Mouse (Mus musculus): ENCODE data around the gene Cdk18. TPM values are rescaled to one million over a fixed set of nuclear protein-coding genes. Genes with fewer than 3 reads are reported as not detected.

Cdk18 gene
- polyA plus RNA-seq, 1 experiment = 133 TPM

DNA sequence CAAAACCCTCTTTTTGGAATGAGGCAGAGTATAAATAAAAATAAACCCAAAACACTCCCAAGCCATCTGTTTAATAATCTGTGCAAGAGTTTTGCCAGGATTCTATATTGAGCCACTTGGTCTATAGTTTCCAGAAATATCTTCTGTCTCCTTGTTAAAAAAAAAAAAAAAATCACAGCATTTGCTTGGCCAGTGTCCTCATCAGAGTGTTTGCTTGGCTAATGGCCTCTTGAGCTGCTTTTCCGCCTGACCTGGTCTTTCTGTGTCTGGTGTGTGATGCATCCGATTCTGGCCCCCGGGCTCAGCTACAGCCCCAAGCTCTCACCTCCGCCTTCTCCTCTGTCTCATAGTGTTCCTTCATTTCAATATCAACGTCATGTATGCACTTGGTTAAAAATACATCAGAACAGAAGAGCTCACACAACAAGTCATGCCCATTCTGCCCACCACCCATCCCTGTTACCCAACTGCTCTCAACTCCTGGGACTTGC is 51.3 kb downstream of the Cdk18 start:
- peaks cover 10% of the 10 kb centered on the region; the same call in 1 of the 2 replicates for H3K4me1 ChIP-seq (ENCODE audit: control insufficient read depth, insufficient read depth, insufficient read length, low read length)
- no peak overlapping the region for H3K4me3 ChIP-seq (ENCODE audit: low read depth, low read length)
- no peaks in the 10 kb centered on the region for H3K27me3 ChIP-seq (ENCODE audit: control insufficient read depth, insufficient read depth, low read length)
- TF ChIP-seq CTCF (IDR thresholded peaks at IDR 0.05; ENCODE audit: extremely low read depth, insufficient read length, insufficient replicate concordance, low read depth, low read length) (no peak), POLR2A (IDR thresholded peaks at IDR 0.05; ENCODE audit: low read depth, low read length) (no peak)
- H3K27ac ChIP-seq (ENCODE audit: insufficient read depth, low read depth, low read length) = no peak overlapping the region
- 89% methylated on average over 5 of the region's 5 CpGs for WGBS
- H3K36me3 ChIP-seq (ENCODE audit: control insufficient read depth, insufficient read depth, low read length) = no peaks in the 10 kb centered on the region

DNA sequence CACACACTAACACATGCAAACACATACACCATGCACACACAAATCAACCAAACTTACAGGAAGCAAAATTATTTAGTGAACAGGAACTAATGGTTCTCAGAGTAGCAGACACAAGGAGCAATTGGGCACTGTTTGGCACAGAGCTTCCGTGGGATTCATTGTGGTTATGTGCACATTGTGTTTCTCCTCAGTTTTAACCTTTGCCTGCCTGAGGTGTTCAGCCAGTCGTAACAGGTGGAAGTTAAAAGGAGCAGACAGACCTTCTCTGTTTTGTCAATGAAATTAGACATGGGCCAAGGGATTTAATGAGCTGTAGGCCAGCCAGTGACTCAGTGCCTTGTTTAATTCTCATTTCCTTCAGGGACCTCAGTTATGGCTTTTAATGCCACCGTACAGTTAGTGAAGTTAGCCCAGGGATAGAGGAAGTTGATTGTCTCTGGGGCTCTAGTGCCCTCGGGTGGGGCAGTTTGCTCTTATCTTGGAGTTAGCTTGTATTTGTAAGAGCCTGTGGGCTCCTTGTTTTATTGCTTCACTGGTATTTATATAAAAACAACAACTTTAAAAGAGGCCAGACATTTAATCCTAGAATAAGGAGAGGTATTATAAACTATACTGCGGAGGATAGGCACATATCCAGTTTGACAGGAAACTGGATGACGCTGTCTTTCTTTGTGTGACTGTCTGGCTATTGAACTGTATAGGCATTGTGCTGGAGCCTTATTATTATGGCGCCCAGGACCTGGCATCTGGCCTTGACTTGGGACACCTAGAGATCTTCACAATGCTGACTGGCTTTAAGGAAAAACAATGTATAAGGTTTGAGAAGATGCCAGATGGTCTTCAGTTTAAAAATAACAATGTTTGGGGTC is 54.1 kb downstream of the Cdk18 start:
- H3K4me3 ChIP-seq (ENCODE audit: low read depth, low read length) = no peak overlapping the region
- H3K27me3 ChIP-seq (ENCODE audit: control insufficient read depth, insufficient read depth, low read length) = no peaks in the 10 kb centered on the region
- H3K4me1 ChIP-seq (ENCODE audit: control insufficient read depth, insufficient read depth, insufficient read length, low read length) = peaks cover 8% of the 10 kb centered on the region; the same call in 1 of the 2 replicates
- H3K36me3 ChIP-seq (ENCODE audit: control insufficient read depth, insufficient read depth, low read length) = no peaks in the 10 kb centered on the region
- TF ChIP-seq POLR2A (IDR thresholded peaks at IDR 0.05; ENCODE audit: low read depth, low read length) = no peak
- no peak for TF ChIP-seq CTCF (IDR thresholded peaks at IDR 0.05; ENCODE audit: extremely low read depth, insufficient read length, insufficient replicate concordance, low read depth, low read length)
- peak overlapping the region; percentile 73 for H3K27ac ChIP-seq (ENCODE audit: insufficient read depth, low read depth, low read length)
- WGBS = 20% methylated on average over 7 of the region's 7 CpGs

DNA sequence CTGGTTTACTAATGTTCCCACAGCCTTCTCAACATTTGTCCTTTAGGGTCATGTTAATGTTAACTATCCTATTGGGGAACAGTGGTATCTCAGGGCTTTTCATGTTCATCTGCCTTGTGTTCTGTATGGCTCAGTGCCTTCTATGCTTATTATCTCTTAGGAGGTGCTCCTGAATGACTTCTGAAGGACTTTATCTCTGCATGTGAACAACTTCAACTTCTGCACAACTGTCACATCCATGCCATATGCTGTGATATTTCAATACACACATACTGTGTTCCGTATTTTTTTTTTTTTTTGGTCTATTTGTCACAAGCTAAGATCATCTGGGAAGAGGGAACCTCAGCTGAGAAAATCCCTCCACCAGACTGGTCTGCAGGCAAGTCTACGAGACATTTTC is 61.1 kb downstream of the Cdk18 start:
- Histone ChIP-seq H3K27me3 (ENCODE audit: control insufficient read depth, insufficient read depth, low read length) (no peaks in the 10 kb centered on the region), H3K4me3 (ENCODE audit: low read depth, low read length) (no peak overlapping the region), H3K27ac (ENCODE audit: insufficient read depth, low read depth, low read length) (no peak overlapping the region), H3K4me1 (ENCODE audit: control insufficient read depth, insufficient read depth, insufficient read length, low read length) (peaks cover 5% of the 10 kb centered on the region), H3K36me3 (ENCODE audit: control insufficient read depth, insufficient read depth, low read length) (no peaks in the 10 kb centered on the region)
- WGBS = 90% methylated on average over 2 of the region's 2 CpGs
- TF ChIP-seq POLR2A (IDR thresholded peaks at IDR 0.05; ENCODE audit: low read depth, low read length) (no peak), CTCF (IDR thresholded peaks at IDR 0.05; ENCODE audit: extremely low read depth, insufficient read length, insufficient replicate concordance, low read depth, low read length) (no peak)

DNA sequence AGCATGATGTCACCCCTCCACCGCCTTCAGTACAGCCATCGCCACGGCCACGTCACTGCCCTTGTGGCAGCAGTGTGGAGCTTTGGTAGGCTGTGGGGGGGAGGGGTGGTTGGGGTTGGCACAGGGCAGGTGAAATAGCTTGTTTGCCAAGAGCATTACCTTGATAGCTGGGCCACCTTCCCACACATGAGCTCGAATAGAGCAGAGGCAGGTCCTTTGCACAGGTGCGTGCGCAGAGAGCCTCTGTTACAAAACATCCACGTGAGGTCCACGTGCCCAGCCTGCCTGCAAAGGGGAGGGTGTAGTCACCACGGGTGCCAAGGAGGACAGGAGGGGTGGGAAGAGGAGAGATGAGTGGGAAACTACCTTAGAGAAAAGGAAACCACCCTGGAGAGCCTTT is 63.9 kb downstream of the Cdk18 start:
- Histone ChIP-seq H3K36me3 (ENCODE audit: control insufficient read depth, insufficient read depth, low read length) (no peaks in the 10 kb centered on the region), H3K4me1 (ENCODE audit: control insufficient read depth, insufficient read depth, insufficient read length, low read length) (peaks cover 5% of the 10 kb centered on the region), H3K27ac (ENCODE audit: insufficient read depth, low read depth, low read length) (no peak overlapping the region), H3K4me3 (ENCODE audit: low read depth, low read length) (no peak overlapping the region), H3K27me3 (ENCODE audit: control insufficient read depth, insufficient read depth, low read length) (no peaks in the 10 kb centered on the region)
- no peak for TF ChIP-seq POLR2A (IDR thresholded peaks at IDR 0.05; ENCODE audit: low read depth, low read length)
- TF ChIP-seq CTCF (IDR thresholded peaks at IDR 0.05; ENCODE audit: extremely low read depth, insufficient read length, insufficient replicate concordance, low read depth, low read length) = no peak
- 26% methylated on average over 10 of the region's 10 CpGs for WGBS

DNA sequence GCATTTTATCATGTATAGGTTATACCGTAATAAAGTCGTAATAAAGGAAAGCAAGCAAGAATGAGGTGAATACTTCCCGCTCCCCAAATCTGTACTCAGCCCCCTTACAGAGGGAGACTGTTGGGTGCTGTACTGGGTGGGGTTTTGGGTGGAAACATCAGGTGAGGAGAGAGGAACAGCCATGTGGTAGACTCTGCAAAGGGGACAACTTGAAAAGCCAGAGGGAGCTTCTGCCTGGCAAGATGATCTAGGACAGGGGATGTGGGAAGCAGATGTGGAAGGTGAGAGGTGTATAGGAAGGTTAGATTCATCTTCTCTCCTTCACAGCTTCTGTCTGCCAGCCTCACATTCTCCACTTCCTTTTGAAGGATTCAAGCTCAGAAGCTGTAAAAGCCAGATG is 68.8 kb downstream of the Cdk18 start:
- Histone ChIP-seq H3K4me1 (ENCODE audit: control insufficient read depth, insufficient read depth, insufficient read length, low read length) (peaks cover 12% of the 10 kb centered on the region), H3K27ac (ENCODE audit: insufficient read depth, low read depth, low read length) (no peak overlapping the region), H3K4me3 (ENCODE audit: low read depth, low read length) (no peak overlapping the region), H3K27me3 (ENCODE audit: control insufficient read depth, insufficient read depth, low read length) (no peaks in the 10 kb centered on the region), H3K36me3 (ENCODE audit: control insufficient read depth, insufficient read depth, low read length) (no peaks in the 10 kb centered on the region)
- WGBS = 88% methylated on average over 3 of the region's 3 CpGs
- TF ChIP-seq POLR2A (IDR thresholded peaks at IDR 0.05; ENCODE audit: low read depth, low read length) = no peak
- no peak for TF ChIP-seq CTCF (IDR thresholded peaks at IDR 0.05; ENCODE audit: extremely low read depth, insufficient read length, insufficient replicate concordance, low read depth, low read length)

DNA sequence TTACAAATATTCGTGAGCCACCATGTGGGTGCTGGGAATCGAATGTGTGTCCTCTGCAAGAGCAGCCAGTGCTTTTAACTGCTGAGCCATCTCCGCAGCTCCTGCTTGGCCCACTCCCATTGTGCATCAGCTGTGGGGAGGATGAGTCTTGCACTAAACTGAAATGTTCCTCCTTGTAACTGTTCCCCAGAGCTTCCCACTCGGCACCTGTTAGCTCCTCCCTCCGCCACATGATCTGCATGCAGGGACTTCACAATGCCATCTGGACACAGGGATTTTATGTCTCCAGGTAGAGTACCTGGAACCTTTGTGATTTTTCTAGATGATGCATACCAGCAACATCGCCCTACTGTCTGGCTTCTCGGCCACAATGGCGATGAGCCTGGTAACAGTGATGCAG is 70.0 kb downstream of the Cdk18 start:
- peaks cover 10% of the 10 kb centered on the region; the same call in 1 of the 2 replicates for H3K4me1 ChIP-seq (ENCODE audit: control insufficient read depth, insufficient read depth, insufficient read length, low read length)
- no peak overlapping the region for H3K4me3 ChIP-seq (ENCODE audit: low read depth, low read length)
- no peaks in the 10 kb centered on the region for H3K27me3 ChIP-seq (ENCODE audit: control insufficient read depth, insufficient read depth, low read length)
- TF ChIP-seq POLR2A (IDR thresholded peaks at IDR 0.05; ENCODE audit: low read depth, low read length) (no peak), CTCF (IDR thresholded peaks at IDR 0.05; ENCODE audit: extremely low read depth, insufficient read length, insufficient replicate concordance, low read depth, low read length) (no peak)
- 94% methylated on average over 8 of the region's 8 CpGs for WGBS
- no peaks in the 10 kb centered on the region for H3K36me3 ChIP-seq (ENCODE audit: control insufficient read depth, insufficient read depth, low read length)
- H3K27ac ChIP-seq (ENCODE audit: insufficient read depth, low read depth, low read length) = no peak overlapping the region
